Mouse (Mus musculus): ENCODE measurements at regions not wholly inside any gene's neighbourhood (a gene's known extent, or its start where the extent isn't known, plus 50 kb on each side); places are given as distances from the start of the nearest gene placed in this dataset.

- in situ Hi-C loops (cut with MboI; ENCODE audit: low pct_ligation_motif_present, low pct_unique_long_range_greater_than_20kb, low sequenced_read_pairs): no loop called here
- no peak overlapping the region for H3K4me3 ChIP-seq (replicated peaks in 1 of 3; ENCODE audit: low read depth in 2 of 3, low read length in 2 of 3, poor library complexity in 1 of 3)
- dilution Hi-C loops (cut with MboI; ENCODE audit: extremely low pct_ligation_motif_present, extremely low pct_unique_long_range_greater_than_20kb, low sequenced_read_pairs): no loop called here
Observed at GRCm38 (mm10) chr1:73724551-73724950, 399.7 kb downstream of the Tns1 start.

DNA sequence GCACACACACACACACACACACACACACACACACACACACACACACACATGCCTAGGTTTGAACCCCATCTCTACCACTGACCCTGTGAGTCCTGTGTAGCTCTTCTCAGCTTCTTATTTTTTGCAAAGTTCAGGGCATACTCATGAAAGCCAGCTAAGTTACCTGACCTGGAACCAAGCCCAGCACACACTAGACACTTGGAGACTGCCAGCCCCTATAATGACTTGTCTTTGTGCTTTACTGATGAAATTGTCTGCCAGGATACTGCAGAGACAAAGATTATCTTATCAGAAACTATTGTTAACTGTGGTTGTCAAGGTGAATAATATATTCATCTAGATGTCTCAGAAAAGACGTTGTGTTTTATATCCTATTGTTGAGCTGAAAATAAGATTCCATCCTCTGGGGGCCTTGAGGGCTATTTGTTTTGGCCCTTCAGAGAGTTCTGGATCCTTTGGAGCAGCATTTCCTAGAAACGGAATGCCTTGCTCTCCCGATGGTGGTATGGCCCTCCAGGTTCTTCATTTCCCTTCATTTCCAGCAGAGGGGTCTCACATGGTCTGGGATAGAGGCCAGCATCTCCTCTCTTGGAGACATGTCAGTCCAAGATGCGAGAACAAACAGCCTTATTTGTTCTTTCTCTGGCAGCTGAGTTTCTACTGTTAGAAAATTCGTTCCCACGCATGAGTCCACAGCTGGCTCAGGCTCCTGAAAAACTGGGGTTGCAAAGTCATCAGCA lies 402.6 kb downstream of the Tns1 start:
- H3K27me3 ChIP-seq (replicated peaks): peaks cover 63% of the 10 kb centered on the region
- dilution Hi-C loops (cut with MboI; ENCODE audit: extremely low pct_ligation_motif_present, extremely low pct_unique_long_range_greater_than_20kb, low sequenced_read_pairs): no loop called here
- H3K4me2 ChIP-seq (ENCODE audit: insufficient read depth, low read depth, poor library complexity, severe bottlenecking): no peak overlapping the region
- in situ Hi-C loops (cut with MboI; ENCODE audit: low pct_ligation_motif_present, low pct_unique_long_range_greater_than_20kb, low sequenced_read_pairs): no loop called here
- no peaks in the 10 kb centered on the region for H3K9me3 ChIP-seq (replicated peaks; ENCODE audit: low read length)
- H3K36me3 ChIP-seq (replicated peaks in 1 of 2; ENCODE audit: control insufficient read depth in 1 of 2, insufficient read depth in 1 of 2, low read length in 1 of 2): no peaks in the 10 kb centered on the region
- H3K27ac ChIP-seq (ENCODE audit: insufficient read depth, low read depth): no peak overlapping the region
- no peaks in the 10 kb centered on the region for H3K4me1 ChIP-seq (ENCODE audit: control insufficient read depth in 1 of 2, insufficient read depth in 2 of 2)
- no peak overlapping the region for H3K9ac ChIP-seq (ENCODE audit: insufficient read depth, low read depth)
- DNase-seq (ENCODE audit: extremely low read depth): no peak
- H3K79me2 ChIP-seq (replicated peaks; ENCODE audit: control insufficient read depth, extremely low read depth, insufficient read depth, poor library complexity, severe bottlenecking): no peaks in the 10 kb centered on the region
- TF ChIP-seq ZMIZ1 (IDR thresholded peaks at IDR 0.05; ENCODE audit: low read depth, low read length) (no peak), EP300 (IDR thresholded peaks at IDR 0.05; ENCODE audit: low read length) (no peak), RAD21 (IDR thresholded peaks at IDR 0.05; ENCODE audit: low read depth, low read length) (no peak), MAX (IDR thresholded peaks at IDR 0.05; ENCODE audit: low read length) (no peak), ETS1 (conservative IDR thresholded peaks at IDR 0.05; ENCODE audit: low read depth, low read length) (no peak)
- no peak overlapping the region for H3K4me3 ChIP-seq (replicated peaks in 1 of 3; ENCODE audit: low read depth in 2 of 3, low read length in 2 of 3, poor library complexity in 1 of 3)

More at GRCm38 (mm10) chr1:73724551-73724950, 399.7 kb downstream of the Tns1 start:
- H3K36me3 ChIP-seq (replicated peaks in 1 of 2; ENCODE audit: control insufficient read depth in 1 of 2, insufficient read depth in 1 of 2, low read length in 1 of 2): no peaks in the 10 kb centered on the region
- no peak for TF ChIP-seq JUN (IDR thresholded peaks at IDR 0.05; ENCODE audit: insufficient read depth, low read depth, low read length)
- H3K79me2 ChIP-seq (replicated peaks; ENCODE audit: control insufficient read depth, extremely low read depth, insufficient read depth, poor library complexity, severe bottlenecking): no peaks in the 10 kb centered on the region
- no peaks in the 10 kb centered on the region for H3K4me1 ChIP-seq (ENCODE audit: control insufficient read depth in 1 of 2, insufficient read depth in 2 of 2)
- no peak overlapping the region for H3K4me2 ChIP-seq (ENCODE audit: insufficient read depth, low read depth, poor library complexity, severe bottlenecking)
- DNase-seq (ENCODE audit: extremely low read depth): no peak
- no peak overlapping the region for H3K27ac ChIP-seq (ENCODE audit: insufficient read depth, low read depth)
- H3K9ac ChIP-seq (ENCODE audit: insufficient read depth, low read depth): no peak overlapping the region
- H3K9me3 ChIP-seq (replicated peaks; ENCODE audit: low read length): peaks cover 1% of the 10 kb centered on the region
- H3K27me3 ChIP-seq (replicated peaks): peaks cover 50% of the 10 kb centered on the region

DNA sequence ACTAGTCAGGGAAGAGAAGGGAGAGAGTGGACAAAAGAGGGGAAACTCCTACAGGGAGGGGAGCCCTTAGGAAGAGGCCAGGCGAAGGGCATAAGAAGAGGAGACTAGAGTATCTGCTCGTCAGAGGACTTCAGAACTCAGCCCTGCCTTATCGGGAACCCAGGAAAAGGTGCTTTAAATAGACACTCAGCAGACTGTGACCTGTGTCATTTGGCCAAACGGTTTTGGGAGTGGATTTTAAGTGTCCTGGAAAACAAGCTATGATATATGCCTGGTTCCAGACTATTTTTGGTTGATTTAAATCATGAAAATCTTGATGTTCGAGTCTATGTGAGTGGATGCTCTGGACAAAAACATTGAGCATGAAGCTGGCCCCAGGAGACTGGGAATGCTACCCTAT lies 405.8 kb downstream of the Tns1 start:
- Histone ChIP-seq H3K4me1 (ENCODE audit: control insufficient read depth in 1 of 2, insufficient read depth in 2 of 2) (no peaks in the 10 kb centered on the region), H3K27me3 (replicated peaks) (peaks cover 69% of the 10 kb centered on the region), H3K27ac (ENCODE audit: insufficient read depth, low read depth) (no peak overlapping the region), H3K79me2 (replicated peaks; ENCODE audit: control insufficient read depth, extremely low read depth, insufficient read depth, poor library complexity, severe bottlenecking) (no peaks in the 10 kb centered on the region), H3K36me3 (replicated peaks in 1 of 2; ENCODE audit: control insufficient read depth in 1 of 2, insufficient read depth in 1 of 2, low read length in 1 of 2) (no peaks in the 10 kb centered on the region), H3K4me3 (replicated peaks in 1 of 3; ENCODE audit: low read depth in 2 of 3, low read length in 2 of 3, poor library complexity in 1 of 3) (no peak overlapping the region), H3K9ac (ENCODE audit: insufficient read depth, low read depth) (no peak overlapping the region), H3K9me3 (replicated peaks; ENCODE audit: low read length) (no peaks in the 10 kb centered on the region), H3K4me2 (ENCODE audit: insufficient read depth, low read depth, poor library complexity, severe bottlenecking) (no peak overlapping the region)
- in situ Hi-C loops (cut with MboI; ENCODE audit: low pct_ligation_motif_present, low pct_unique_long_range_greater_than_20kb, low sequenced_read_pairs): no loop called here
- TF ChIP-seq MAX (IDR thresholded peaks at IDR 0.05; ENCODE audit: low read length): no peak
- TF ChIP-seq TCF12 (IDR thresholded peaks at IDR 0.05; ENCODE audit: low read depth, low read length): no peak
- no peak for TF ChIP-seq UBTF (IDR thresholded peaks at IDR 0.05; ENCODE audit: low read depth, low read length)
- no peak for TF ChIP-seq IRF4 (IDR thresholded peaks at IDR 0.05; ENCODE audit: low read depth, low read length)
- no peak for TF ChIP-seq MYC (IDR thresholded peaks at IDR 0.05; ENCODE audit: low read depth, low read length)
- no peak for TF ChIP-seq POLR2A (IDR thresholded peaks at IDR 0.05; ENCODE audit: low read depth, low read length)
- TF ChIP-seq ZMIZ1 (IDR thresholded peaks at IDR 0.05; ENCODE audit: low read depth, low read length): no peak
- no peak for TF ChIP-seq MEF2A (IDR thresholded peaks at IDR 0.05; ENCODE audit: borderline replicate concordance, low read depth, low read length)
- TF ChIP-seq JUND (conservative IDR thresholded peaks at IDR 0.05; ENCODE audit: low read depth, low read length): no peak
- TF ChIP-seq CHD1 (IDR thresholded peaks at IDR 0.05; ENCODE audit: low read depth, low read length): no peak
- TF ChIP-seq ZKSCAN1 (IDR thresholded peaks at IDR 0.05; ENCODE audit: borderline replicate concordance, low read depth, low read length): no peak
- TF ChIP-seq CHD2 (IDR thresholded peaks at IDR 0.05; ENCODE audit: low read length): no peak
- TF ChIP-seq NELFE (IDR thresholded peaks at IDR 0.05; ENCODE audit: low read depth, low read length): no peak
- no peak for TF ChIP-seq ZC3H11A (IDR thresholded peaks at IDR 0.05; ENCODE audit: low read depth, low read length)
- TF ChIP-seq USF1 (IDR thresholded peaks at IDR 0.05; ENCODE audit: low read depth, low read length): no peak
- TF ChIP-seq ETS1 (conservative IDR thresholded peaks at IDR 0.05; ENCODE audit: low read depth, low read length): no peak
- no peak for TF ChIP-seq NRF1 (IDR thresholded peaks at IDR 0.05; ENCODE audit: low read depth, low read length)
- TF ChIP-seq RAD21 (IDR thresholded peaks at IDR 0.05; ENCODE audit: low read depth, low read length): no peak
- dilution Hi-C loops (cut with MboI; ENCODE audit: extremely low pct_ligation_motif_present, extremely low pct_unique_long_range_greater_than_20kb, low sequenced_read_pairs): no loop called here
- no peak for DNase-seq (ENCODE audit: extremely low read depth)
